Mouse (Mus musculus) T-helper 1 cell (primary cell): ENCODE results near the gene Kmt2c.

Source experiments
- in situ Hi-C: fragments of 300-600 bp; cut with MboI, MseI; formaldehyde crosslinking; loops from one replicate; pipeline ENCODE4 v1.15.1; 2025; ENCODE audit warnings: high pct_unique_total_duplicates

Gene Kmt2c

GRCm38 (mm10) chr5:25383581-25383980 is 115.0 kb downstream of the Kmt2c start:
- in situ Hi-C loops = no loop called here

- in situ Hi-C loops = no loop called here
These were observed 119.4 kb downstream of the Kmt2c start for GRCm38 (mm10) chr5:25379188-25379587.

DNA sequence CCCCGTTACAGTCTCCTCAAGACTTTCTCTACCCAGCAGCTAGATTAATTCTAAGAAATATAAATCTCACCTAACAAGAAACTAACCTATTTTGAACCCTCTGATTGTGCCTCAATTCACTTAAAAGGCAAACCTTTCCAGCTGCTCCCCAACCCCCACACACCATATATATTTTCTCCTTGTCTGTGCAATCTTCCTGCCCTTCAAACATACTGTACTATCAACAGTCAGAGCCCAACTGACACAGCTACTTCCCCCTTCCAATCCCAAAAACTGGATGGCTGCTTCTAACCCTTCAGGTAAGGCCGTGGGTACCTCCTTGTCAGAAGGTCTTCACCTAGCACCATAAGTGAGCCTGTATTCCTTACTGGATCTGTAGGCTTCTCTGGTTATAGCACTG is 130.2 kb downstream of the Kmt2c start:
- in situ Hi-C loops = no loop called here

DNA sequence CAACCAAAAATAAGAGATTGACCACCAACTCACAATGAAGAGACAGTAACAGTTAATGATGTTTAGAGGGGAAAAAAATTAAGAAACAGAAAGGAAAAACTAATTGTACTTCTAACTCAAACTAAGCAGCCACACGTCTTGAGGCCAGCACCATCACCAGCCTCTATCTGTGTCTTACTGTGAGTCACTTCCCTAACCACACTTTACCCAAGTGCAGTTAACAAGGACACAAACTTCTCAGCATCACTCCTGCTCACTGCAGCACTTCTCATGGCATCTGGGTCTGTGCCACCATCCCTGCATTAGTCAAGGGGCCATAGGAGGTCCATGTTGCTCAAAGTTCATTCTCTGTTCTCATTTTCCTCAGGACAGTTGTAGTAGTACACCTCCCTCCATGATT is 131.5 kb downstream of the Kmt2c start:
- in situ Hi-C loops = no loop called here

- in situ Hi-C loops = no loop called here
These were observed 145.1 kb downstream of the Kmt2c start for GRCm38 (mm10) chr5:25353509-25353908.

DNA sequence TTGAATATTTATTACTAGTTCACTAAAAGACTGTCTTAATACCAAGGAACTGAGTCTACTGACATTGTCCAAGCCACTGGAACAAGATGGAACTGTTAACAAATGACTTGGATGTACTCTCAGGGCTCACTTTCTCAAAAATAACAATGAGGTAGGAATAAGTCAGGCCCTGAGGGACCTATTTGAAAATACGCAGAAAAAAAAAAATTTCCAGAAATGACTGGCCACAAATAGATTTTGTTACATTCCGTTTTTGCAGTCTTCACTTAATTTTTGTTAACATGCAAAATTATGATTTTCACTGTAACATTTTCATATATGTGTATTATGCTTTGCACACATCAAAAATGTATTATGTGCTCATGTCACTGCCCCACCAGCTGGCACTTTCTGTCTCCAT is 167.3 kb downstream of the Kmt2c start:
- in situ Hi-C loops = no loop called here

DNA sequence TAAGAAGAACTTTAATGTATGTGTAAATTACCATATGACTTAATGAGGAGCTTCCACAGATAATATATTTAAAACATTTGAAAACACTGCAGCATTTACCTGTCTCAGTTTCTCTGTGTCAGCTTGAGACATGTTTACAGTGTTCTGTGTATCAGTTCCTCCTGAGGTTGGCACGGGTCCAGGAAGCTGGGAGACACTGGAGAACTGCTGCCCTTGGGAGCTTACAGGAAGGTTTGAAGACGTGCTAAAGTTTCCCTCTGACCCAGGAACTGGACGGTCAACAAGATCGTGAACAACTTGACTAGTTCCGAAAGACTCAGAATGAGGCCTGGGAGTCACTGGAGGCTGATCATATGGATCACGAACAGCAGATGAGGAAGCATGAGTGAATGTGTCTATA is 184.7 kb downstream of the Kmt2c start:
- in situ Hi-C loops = no loop called here

GRCm38 (mm10) chr5:25310226-25310625 is 188.4 kb downstream of the Kmt2c start:
- in situ Hi-C loops = no loop called here

GRCm38 (mm10) chr5:25296830-25297229 is 201.8 kb downstream of the Kmt2c start:
- in situ Hi-C loops = no loop called here

GRCm38 (mm10) chr5:25283988-25284387 is 214.6 kb downstream of the Kmt2c start:
- in situ Hi-C loops = no loop called here

GRCm38 (mm10) chr5:25276365-25276764 is 222.2 kb downstream of the Kmt2c start:
- in situ Hi-C loops = no loop called here

DNA sequence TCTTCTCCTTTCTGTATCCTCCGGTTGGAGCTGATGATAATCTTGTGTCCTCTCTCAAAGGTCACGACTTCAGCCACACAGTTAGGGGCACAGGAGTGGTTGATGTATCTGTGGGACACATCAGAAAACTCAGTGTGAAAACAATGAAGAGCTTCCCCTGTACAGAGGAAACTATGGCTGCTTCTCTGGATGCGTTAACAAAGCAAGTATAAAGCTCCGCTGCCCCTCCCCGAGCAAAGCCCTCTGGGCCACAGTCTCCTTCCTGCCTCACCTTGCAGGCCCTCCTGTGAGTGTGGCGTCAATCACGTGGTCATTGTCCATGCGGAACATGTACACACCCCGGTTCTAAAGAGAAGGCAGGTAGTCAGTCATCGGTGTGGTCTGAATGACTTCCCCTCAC is 223.0 kb downstream of the Kmt2c start:
- in situ Hi-C loops = no loop called here

DNA sequence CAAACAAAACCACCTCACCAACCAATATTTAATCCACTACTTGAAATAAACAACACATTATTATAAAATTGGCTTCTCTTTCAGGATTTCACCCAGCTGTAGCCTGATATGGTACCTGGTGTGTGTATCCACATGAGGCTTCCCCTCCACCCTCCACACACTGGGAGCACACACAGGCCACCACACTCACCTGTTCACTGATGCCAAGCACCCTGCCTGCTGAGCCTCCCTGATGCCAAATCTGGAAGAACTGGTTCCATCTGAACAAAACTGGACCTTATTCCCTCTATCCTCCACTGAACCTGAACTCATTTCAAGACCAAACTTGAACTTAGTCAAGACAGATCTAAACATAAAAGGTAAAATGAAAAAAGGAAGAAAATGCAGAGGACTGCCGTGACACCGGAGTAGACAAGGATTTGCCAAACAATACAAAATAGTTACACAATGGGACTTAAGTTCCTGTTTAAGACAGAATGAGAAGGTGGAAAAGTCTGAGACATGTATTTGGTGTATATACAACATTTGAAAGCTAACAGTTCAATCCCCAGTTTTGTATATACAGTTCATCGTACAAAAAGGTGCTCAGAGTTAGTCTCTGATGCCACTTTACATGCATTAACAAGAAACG is 230.2 kb downstream of the Kmt2c start:
- in situ Hi-C loops = loop anchor here (10.0 kb wide), 1 partner anchor 64 kb away; no protein-coding TSS in a partner anchor

DNA sequence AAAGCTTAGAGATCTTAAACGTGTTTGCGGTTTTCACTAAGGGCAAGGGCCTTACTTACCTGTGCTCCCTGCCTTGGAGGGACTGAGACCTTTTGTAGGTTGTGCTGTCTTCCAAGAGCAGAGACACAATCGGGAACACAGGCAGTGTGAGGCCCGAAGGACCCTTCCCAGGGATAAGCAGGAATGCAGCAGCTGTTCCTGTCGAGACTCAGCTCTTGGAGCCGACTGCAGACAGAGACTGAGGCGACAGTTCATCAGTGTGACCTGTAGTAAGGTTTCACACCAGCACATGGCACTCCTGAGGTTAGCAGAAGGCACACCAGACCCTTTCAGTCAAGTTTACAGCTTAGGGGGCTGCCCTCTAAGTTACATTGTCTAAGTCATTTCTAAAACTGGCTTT is 236.3 kb downstream of the Kmt2c start:
- in situ Hi-C loops = loop anchor here (10.0 kb wide), 1 partner anchor 57 kb away; no protein-coding TSS in a partner anchor

- in situ Hi-C loops = loop anchor here (10.0 kb wide), 1 partner anchor 57 kb away; no protein-coding TSS in a partner anchor
These were observed 237.1 kb downstream of the Kmt2c start for GRCm38 (mm10) chr5:25261452-25261851.

GRCm38 (mm10) chr5:25256686-25257085 is 241.9 kb downstream of the Kmt2c start:
- in situ Hi-C loops = no loop called here

- in situ Hi-C loops = no loop called here
These were observed 244.1 kb downstream of the Kmt2c start for GRCm38 (mm10) chr5:25254491-25254890.

DNA sequence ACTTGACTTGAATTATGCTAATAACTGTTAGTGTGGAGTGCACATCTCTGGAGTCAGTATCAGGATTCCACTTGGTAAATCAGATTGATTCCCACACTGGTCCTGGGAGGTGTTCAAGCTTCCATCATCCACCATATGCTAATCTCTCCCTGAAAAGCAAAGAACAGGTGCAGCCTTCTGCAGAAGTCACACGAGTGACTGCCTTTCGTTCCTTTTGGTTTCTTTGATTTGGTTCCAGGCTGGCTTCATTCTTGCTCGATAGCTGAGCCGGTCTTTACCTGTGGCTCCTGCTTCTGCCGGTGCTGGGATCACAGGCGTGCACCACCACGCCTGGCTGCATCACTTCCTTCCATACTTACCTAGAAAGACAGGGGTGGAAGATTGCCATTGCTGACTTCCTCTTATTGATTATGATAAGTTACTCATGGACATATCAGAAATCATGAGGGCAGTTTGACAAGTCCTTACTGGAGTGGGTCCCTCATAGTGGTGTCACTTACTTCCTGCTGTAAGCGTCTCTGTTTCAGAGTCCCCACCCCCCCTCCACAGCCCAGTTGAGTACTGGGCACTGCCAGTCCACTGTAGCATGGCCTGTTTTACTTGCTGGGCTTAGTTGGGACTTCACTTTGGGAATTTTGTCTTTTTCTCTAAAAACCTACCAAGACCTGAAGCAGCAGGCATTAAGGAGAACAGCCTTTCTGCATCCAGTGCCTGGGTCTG is 245.6 kb downstream of the Kmt2c start:
- in situ Hi-C loops = no loop called here

DNA sequence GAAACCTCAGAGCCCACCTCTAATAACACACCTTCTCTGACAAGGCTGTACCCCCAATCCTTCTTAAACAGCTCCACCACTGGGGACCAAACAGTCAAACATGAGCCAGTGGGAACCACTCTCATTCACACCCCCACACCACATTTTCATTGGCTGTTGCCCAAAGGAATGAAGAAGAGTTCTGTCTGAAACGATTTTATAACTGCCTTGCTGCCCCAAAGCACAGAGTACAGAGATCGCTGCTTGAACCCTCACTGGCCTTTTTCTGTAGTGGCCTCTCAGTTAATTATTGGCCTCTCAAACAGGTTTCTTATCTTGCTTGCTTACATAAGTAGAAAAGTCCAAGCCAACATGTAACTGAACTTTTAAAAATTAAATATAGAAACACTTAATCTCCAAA is 246.2 kb downstream of the Kmt2c start:
- in situ Hi-C loops = no loop called here

DNA sequence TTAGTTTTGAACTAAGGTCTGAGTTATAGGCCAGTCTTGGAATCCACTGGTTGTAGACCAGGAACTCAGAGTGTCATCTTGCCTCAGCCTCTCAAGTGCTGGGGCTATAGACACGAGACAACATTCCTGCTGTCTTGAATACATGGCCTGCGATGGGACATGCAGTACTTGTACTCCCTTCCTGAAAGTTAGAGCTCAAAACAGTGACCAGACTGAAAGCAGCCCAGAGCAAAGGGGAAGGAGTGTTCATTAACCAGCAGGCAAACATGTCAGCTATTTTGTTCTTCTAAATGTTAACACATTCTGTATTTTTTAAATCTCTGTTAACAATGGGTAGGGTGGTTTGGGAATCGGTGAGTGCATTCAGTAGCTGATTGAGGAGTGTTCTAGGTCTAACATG is 251.5 kb downstream of the Kmt2c start:
- in situ Hi-C loops = no loop called here

- in situ Hi-C loops = no loop called here
These were observed 252.1 kb downstream of the Kmt2c start for GRCm38 (mm10) chr5:25246473-25246865.

GRCm38 (mm10) chr5:25245806-25246472 is 252.6 kb downstream of the Kmt2c start:
- in situ Hi-C loops = no loop called here

GRCm38 (mm10) chr5:25243101-25243500 is 255.5 kb downstream of the Kmt2c start:
- in situ Hi-C loops = no loop called here
